Mouse (Mus musculus): ENCODE measurements around the gene Hist1h3d.
A peak's percentile ranks its signal among the peaks of the same experiment; 100 is the strongest.
"Not testable (repeated sequence)": the region's sequence is repeated elsewhere in the genome, so short reads cannot be mapped to it uniquely, and the experiment has no call there.

The Hist1h3d gene

DNA sequence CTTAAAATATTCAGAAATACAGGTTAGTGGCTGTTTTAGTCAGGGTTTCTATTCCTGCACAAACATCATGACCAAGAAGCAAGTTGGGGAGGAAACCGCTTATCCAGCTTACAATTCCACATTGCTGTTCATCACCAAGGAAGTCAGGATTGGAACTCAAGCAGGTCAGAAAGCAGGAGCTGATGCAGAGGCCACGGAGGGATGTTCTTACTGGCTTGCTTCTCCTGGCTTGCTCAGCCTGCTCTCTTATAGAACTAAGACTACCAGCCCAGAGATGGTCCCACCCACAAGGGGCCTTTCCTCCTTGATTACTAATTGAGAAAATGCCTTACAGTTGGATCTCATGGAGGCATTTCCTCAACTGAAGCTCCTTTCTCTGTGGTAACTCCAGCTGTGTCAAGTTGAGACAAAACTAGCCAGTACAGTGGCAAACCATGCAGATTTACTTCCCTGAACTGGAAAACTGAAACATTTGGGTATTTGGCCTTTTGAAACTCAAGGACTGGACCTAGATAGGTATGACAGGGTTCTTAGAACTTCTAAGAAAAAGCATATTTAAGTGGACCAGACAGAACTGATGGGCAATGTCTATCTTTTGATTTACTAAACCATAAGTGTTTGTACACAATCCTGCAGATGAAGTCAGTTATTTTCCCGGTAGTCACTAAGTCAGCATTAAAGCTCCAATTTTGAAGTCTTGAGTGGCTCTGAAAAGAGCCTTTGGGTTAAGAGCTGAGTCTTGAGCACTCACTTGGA is 33.2 kb upstream of the Hist1h3d start:
- not testable (repeated sequence) for DNase-seq

DNA sequence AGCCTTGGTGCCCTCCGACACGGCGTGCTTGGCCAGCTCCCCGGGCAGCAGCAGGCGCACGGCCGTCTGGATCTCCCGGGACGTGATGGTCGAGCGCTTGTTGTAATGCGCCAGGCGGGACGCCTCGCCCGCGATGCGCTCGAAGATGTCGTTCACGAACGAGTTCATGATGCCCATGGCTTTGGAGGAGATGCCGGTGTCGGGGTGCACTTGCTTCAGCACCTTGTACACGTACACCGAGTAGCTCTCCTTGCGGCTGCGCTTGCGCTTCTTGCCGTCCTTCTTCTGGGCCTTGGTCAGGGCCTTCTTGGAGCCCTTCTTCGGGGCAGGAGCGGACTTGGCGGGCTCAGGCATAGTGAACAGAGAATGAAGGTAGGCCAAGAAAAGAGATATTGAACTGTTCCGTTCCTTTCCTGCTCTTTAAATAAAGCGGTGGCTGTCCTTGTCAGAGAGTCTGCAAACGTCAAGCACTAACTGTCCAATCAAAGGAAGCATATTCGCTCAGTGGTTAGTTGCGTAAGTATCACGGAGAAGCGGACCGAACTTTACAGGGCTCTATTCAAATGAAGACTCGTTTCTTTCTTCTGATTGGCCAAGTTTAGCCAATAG is 32.5 kb upstream of the Hist1h3d start, which contains the start of gene Hist1h2bh:
TSS of gene Hist1h2bh (minus strand) at position 394 of the 609 bp plus-strand sequence.
- DNase-seq = peak; percentile 69

DNA sequence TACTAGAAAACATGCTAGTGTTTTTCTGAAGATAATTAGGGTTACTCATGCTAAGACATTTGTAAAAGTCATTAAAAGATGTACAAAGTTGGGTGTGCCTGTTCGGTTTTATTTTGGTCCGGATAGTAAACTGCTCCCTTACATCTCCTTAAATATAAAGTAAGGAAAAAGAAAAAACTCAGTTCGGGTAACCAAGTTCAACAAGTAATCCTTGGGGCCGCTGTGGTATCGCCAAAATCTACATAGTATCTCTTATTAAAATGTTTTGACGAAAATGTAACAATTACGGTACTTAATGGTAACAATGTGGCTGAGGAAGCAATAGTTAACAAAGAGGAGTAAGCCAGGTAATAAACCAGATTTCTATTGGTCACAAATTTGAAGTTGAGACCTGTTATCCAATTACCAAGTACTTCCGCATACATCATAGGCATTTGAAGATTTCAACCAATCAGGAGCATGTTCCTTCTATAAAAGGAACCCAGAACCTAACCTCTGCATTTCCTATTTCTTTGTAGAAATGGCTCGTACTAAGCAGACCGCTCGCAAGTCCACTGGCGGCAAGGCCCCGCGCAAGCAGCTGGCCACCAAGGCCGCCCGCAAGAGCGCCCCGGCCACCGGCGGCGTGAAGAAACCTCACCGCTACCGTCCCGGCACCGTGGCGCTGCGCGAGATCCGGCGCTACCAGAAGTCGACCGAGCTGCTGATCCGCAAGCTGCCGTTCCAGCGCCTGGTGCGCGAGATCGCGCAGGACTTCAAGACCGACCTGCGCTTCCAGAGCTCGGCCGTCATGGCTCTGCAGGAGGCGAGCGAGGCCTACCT is 31.4 kb upstream of the Hist1h3d start, which contains the start of gene Hist1h3f:
TSS of gene Hist1h3f (plus strand) at position 88 of the 822 bp plus-strand sequence.
- DNase-seq = peak; percentile 67

DNA sequence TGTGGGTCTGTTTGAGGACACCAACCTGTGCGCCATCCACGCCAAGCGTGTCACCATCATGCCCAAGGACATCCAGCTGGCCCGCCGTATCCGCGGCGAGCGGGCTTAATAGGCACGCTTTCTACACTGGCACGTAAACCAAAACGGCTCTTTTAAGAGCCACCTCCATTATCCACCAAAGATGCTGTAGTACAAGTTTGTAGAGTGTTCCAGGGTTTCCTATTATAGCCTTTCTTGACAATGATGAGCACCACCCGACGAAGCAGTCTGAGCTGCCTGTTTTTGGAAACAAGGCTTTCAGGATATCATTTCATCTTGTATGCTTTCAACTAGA is 30.8 kb upstream of the Hist1h3d start:
- DNase-seq = peak; percentile 19

DNA sequence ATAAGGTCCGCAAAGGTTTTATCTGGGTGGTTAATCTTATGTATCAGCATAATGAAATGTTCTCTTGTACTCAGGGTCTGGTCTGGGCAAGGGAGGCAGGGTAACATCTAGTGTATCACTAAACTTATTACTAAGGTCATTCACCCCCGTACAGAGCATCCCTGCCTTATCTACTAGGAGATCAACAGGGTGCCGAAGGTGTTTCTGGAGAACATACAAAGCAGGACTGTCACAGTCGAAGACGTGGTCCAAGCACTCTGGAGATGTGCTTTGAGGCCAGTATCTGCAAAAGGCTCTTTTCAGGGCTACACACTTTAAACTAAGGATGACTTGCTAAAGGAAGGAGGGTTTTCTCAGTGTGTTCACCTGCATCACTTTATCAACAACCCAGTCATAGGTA is 28.9 kb upstream of the Hist1h3d start:
- no peak for DNase-seq

DNA sequence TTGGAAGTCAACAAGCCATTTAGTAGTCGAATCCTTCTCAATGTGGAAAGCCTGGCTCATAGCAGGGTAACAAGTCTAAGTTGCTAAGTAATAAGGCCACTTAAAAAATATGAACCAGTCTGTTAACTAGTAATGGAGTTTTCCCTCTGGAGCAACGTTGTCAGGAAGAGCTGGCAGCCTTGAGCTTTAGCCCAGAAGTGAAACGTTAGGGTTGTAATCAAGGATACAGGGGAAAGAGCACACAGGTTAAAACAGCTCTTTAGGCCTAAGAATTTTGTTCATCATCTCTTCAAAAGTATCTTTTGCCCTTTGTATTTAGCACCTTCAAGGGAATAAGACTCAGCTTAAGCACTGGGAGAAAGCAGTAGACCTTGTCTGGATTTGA is 24.8 kb upstream of the Hist1h3d start:
- DNase-seq = no peak

DNA sequence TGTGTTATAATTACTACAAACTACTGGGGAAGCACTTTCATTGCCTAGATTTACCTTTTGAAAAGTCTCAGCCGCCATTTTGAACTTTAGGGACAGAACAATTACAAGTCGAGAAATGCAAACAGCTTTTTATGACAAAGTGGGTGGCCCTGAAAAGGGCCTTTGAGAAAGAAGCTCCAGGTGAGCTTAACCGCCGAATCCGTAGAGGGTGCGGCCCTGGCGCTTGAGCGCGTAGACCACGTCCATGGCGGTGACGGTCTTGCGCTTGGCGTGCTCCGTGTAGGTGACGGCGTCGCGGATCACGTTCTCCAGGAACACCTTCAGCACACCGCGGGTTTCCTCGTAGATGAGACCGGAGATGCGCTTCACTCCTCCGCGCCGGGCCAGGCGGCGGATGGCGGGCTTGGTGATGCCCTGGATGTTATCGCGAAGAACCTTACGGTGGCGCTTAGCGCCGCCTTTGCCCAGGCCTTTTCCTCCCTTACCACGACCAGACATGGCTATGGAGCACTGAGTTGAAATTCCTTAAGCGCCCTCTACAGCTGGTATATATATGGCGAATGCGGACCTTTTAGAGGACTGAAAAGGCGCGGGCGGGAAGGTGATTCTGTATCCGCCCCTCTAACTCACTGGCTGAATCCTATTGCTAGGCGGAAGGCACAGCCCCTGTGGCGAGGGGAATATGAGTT is 24.3 kb upstream of the Hist1h3d start, which contains the start of gene Hist1h4f:
TSS of gene Hist1h4f (minus strand) at position 503 of the 689 bp plus-strand sequence.
- DNase-seq = peak; percentile 92

DNA sequence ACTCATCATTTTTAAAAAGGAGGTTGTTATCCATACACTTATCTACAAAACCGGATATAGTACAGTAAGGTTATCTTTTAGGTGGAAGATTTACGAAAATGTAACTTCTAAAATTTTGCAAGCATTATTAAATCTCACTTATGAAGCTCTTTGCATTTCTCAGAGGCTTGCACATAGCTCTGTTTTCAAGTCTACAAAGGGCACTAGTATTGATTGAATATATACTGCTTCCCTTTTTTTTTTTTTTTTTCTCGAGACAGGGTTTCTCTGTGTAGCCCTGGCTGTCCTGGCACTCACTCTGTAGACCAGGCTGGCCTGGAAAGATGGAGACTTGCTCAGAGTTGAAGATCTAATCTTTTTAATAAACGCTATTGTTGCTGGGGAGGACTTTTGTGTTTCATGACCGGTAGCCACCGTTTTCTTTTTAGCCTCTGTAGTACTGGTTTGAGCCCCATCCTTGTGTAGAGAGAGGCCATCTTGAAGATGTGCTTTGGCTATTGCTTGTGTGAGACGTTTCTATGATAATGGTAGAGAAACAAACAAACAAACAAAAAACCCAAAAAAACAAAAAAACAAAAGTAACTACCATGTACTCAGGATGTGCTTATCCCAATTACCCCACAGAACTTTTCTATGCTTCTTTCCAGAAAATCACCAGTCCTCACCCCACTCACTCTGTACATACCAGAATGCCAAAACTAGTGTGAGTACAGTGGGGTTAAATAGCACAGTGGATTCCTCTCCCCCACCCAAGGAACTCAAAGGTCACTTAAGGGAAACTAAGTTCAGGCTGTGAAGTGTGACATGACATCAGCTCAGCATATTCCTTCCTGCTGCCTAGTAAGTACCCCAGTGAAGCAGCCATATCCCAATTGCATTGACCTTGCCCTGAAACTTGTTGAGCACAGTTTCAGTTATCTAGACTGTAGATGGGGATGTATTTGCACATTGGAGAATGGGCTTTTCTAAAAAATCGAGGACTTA is 23.3 kb upstream of the Hist1h3d start:
- DNase-seq = no peak

DNA sequence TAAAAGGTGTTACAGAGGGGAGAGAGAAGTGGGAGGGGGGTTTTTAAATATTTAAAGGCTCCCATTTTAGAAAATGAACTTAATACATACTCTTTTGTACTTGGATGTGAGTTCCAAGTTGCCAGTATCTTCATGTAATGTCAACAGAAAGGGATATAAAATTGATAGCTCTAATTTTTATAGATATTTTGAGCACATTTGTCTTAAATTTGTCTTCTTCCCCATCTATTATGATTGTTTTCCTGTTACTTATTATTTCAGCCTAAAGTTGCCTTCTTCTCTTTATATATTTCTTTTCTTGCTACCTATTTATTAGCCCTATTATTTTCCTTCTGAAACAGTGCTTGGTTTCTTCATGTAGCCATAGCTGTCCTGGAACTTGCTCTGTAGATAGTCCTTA is 22.6 kb upstream of the Hist1h3d start, which contains the start of gene Hist1h1d:
TSS of gene Hist1h1d (plus strand) at position 301 of the 400 bp plus-strand sequence.
- DNase-seq = no peak

DNA sequence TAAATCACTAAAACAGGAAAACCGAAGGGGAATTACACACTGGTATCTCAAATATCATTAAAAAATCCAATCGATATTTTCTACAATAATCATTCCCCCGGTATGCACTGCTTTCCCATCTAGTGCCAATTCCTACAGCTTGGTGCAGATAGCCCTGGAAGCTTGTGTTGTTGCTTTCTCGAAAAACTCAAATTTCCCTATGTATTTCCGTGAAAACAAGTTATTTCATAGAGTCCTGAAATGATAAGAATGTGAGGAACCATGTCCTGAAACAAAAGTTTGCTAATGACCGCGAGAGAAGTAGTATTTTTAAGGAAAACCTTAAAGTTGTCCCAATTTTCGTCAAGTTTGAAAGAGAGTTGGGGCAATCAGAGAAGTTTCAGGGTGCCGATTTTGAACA is 21.2 kb upstream of the Hist1h3d start:
- no peak for DNase-seq

DNA sequence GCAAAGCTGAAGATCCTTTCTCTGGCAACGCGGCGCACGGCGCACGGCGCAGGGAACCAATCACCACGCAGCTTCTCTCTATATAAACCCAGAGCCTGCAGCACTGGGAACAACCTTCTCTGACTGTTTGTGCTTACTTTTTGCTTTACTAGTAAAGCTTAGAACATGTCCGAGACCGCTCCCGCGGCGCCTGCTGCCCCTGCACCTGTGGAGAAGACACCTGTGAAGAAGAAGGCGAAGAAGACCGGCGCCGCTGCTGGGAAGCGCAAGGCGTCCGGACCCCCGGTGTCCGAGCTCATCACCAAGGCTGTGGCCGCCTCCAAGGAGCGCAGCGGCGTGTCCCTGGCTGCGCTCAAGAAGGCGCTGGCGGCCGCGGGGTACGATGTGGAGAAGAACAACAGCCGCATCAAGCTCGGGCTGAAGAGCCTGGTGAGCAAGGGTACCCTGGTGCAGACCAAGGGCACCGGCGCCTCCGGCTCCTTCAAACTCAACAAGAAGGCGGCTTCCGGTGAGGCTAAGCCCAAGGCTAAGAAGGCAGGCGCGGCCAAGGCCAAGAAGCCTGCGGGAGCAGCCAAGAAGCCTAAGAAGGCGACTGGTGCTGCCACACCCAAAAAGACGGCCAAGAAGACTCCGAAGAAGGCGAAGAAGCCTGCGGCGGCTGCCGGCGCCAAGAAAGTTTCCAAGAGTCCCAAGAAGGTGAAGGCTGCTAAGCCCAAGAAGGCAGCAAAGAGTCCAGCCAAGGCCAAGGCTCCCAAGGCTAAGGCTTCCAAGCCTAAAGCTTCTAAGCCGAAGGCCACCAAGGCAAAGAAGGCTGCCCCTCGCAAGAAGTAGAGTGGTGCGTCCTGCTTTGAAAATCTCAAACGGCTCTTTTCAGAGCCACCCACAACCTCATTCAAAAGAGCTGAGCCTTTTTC is 20.4 kb upstream of the Hist1h3d start:
- DNase-seq = peak; percentile 79

DNA sequence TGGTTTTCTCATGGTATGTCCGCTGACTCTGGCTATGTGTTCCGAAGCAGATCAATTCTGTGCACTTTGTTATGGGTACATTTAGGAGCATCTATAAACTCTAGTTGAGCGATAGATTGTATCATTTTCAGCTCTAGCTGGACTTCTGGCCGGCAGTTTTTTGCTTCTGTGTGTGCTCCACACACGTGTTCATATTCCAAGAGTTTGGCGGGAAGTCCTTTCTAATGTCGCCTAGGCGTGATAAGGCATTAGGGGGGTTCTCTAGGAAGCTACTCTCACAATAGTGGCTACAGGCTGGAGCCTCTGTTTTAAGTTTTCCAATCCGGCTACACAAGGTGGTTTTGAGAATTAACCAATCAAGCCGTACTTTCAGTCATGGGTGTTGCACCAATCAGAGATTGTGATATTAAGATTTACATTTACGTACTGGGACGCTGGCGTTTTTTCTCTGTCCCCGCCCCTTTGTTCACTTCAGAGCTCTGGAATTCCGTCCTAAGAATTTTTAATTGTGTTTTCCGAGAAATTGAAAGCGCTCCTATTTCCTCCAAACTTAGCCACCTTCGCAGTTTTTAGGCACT is 19.6 kb upstream of the Hist1h3d start:
- no peak for DNase-seq

DNA sequence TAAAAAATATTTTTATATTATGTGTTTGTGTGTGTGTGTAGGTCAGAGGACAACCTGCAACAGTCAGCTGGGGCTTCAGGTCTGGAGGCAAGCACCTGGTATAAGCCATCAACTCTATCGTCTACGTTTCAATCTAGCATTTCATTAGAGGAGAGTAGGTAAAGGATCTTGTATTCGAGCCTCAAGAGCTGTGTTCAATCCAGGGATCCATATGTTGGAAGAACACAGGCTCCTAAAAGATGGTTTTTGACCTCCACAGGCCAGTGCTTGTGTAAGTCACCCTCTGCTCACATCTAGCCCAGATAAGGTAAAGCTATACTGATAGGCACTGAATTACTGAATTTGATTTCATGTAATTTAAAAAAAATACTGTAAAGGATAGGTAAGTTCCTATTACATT is 18.7 kb upstream of the Hist1h3d start:
- no peak for DNase-seq

DNA sequence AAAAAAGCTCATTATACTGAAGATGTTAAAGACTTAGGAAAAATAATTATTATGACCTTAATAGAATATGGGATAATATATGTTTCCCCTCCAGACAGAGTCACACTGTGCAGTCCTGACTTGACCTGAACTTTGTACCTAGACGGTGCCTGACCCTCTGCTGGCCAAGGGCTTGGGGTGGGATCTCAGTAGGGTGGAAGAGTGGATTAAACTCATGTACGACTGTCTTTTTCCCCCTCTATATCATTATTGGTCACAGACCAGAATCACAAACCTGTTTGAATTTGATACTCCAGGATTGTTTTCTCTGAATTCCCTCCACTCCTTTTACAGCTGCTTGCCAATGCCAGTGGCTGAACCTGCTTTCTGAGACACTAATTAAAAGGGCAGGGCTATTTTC is 14.9 kb upstream of the Hist1h3d start:
- not testable (repeated sequence) for DNase-seq

DNA sequence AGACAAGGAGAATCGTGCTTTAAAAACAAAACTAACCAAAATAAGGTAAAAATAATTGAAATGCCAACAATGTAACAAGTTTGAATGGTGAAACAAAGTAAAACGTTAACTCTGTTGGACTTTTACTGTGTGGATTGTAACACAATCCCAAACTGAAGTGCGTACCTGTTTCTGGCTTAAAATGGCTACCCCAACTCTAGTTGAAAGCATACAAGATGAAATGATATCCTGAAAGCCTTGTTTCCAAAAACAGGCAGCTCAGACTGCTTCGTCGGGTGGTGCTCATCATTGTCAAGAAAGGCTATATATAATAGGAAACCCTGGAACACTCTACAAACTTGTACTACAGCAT is 14.1 kb upstream of the Hist1h3d start:
- DNase-seq = not testable (repeated sequence)

DNA sequence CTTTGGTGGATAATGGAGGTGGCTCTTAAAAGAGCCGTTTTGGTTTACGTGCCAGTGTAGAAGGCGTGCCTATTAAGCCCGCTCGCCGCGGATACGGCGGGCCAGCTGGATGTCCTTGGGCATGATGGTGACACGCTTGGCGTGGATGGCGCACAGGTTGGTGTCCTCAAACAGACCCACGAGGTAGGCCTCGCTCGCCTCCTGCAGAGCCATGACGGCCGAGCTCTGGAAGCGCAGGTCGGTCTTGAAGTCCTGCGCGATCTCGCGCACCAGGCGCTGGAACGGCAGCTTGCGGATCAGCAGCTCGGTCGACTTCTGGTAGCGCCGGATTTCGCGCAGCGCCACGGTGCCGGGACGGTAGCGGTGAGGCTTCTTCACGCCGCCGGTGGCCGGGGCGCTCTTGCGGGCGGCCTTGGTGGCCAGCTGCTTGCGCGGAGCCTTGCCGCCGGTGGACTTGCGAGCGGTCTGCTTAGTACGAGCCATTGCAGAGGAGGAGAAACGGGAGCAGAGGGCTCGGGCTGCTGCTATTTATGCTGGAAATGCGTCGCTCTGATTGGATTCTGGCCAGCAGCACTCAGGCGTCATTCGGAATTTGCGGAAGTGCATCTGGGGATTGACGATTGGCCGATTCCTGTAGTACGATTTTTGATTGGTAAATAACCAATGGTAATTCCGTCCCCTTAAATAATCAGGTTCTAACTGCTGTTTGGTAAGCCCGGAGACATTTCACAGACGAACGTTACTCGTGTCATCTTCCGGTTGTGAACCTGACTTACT is 13.5 kb upstream of the Hist1h3d start, which contains the start of gene Hist1h3e:
TSS of gene Hist1h3e (minus strand) at position 487 of the 777 bp plus-strand sequence.
- DNase-seq = peak; percentile 93

DNA sequence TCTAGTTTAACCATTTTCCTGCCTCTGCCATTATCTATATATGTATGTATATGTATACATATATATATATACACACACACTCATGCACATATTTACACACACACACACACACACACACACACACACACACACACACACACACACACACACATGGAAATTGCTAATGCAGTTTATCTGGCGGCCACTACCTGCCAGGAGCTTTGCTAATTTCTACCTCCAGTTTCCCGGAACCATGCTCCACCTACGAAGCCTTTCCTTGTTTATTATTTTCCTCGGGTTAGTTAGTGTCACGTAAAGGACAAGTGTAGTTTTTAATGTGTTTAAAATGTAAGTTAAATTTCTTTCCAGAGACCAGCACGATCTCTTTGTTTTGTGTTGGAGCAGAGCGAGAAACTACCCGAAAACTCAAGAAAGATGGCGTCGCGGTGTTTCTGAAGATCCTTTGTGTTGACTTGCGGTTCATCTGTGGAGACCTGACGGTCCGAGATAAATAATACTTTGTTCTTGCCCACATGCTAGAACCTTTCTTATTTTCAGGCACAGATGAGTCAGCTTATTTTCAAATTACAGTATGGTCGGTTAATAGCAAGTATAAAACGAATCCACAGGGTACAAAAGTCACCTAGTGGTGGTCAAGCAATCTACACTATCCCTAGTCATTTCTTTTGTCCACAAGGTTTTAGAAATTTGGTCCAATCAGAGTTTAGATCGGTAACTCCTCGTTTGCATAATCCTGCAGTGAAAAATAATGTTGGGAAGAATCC is 12.7 kb upstream of the Hist1h3d start:
- DNase-seq = no peak

DNA sequence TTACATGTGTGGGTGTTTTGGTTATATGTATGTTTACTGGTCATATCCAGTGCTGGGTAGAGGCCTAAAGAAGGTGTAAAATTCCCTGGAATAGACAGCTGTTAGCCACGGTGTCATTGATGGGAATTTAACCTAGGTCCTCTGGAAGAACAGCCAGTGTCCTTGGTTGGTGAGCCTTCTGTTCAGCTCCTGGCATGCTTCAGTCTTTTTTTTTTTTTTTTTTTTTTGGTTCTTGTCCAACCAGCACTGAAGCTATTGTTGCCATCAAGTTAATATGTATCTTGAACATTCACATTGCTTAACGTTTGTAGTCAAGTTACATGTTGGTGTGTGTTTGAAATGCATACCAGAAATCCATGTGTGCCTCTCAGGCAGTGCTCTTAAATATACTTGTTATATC is 11.1 kb upstream of the Hist1h3d start:
- DNase-seq = no peak
